11 mouse cellular contexts compared by ENCODE assay signal in the genomic region with DNA sequence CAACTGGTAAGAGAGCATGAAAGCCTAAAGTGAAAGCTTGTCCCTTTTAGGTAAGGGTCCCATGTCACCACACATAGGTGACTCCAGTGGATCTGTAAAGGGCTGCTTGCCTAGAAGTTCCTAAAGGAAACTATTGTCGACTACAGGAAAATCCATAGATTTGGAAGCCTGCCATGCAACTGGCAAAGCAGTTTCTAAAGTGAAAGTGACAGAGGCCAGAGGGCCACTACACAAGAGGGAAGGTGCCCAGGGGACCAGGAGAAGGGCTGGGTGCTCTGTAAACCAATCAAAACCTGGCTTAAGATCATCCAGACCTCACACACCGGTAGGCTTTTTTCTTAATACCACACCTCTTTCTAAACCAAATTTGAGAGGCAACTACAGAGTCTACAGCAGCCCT. TPM values are rescaled to one million over a fixed set of nuclear protein-coding genes. Genes with fewer than 3 reads are reported as not detected.
DNase-seq lines count a peak whose midpoint lies in the region; ATAC-seq and TF ChIP-seq lines count a peak whose summit lies in the region.
"Had no signal": no experiment of that assay in that cellular context is flagged by ENCODE, and none has a peak within 500 bp of the region (broad histone marks: within the 10 kb centered on the region; RNA-seq: fewer than 3 reads in every experiment).

No protein-coding gene starts in this region.

- H3K4me2 ChIP-seq in intestine, embryonic 15.5 days (replicated peaks): no peak overlapping the region
- H3K4me2 ChIP-seq in intestine, embryonic 16.5 days (ENCODE audit: low read depth, low read length): no peak overlapping the region
- peak overlapping the region; percentile 67 for H3K4me2 ChIP-seq in CH12.LX (ENCODE audit: insufficient read depth, low read depth, poor library complexity, severe bottlenecking)
- H3K4me2 ChIP-seq in limb, embryonic 13.5 days (replicated peaks): no peak overlapping the region

- H3K27ac ChIP-seq in intestine, embryonic 15.5 days: no peak overlapping the region
- no peak overlapping the region for H3K27ac ChIP-seq in intestine, embryonic 16.5 days (ENCODE audit: low read length)
- no peak overlapping the region for H3K27ac ChIP-seq in CH12.LX (ENCODE audit: insufficient read depth, low read depth)
- no peak overlapping the region for H3K27ac ChIP-seq in limb, embryonic 13.5 days
- H3K27ac ChIP-seq: layer of hippocampus, adult 2 months had no signal

- no peaks in the 10 kb centered on the region for H3K79me2 ChIP-seq in CH12.LX (replicated peaks; ENCODE audit: control insufficient read depth, extremely low read depth, insufficient read depth, poor library complexity, severe bottlenecking)

- in situ Hi-C loops in CH12.LX (cut with MboI; ENCODE audit: low pct_ligation_motif_present, low pct_unique_long_range_greater_than_20kb, low sequenced_read_pairs): no loop called here

- no peak for TF ChIP-seq CTCF in CH12.LX (conservative IDR thresholded peaks at IDR 0.05 in 1 of 2, IDR thresholded peaks at IDR 0.05 in 1 of 2; ENCODE audit: low read depth in 2 of 2, low read length in 2 of 2)

- ATAC-seq in intestine, embryonic 15.5 days: 0 out of 2 replicates have a peak, but pooled peaks have one; percentile 18
- no peak for ATAC-seq in intestine, embryonic 16.5 days
- ATAC-seq in limb, embryonic 13.5 days (ENCODE audit: low FRiP score, low read depth): no peak
- ATAC-seq: midbrain, embryonic 16.5 days had no signal

- H3K4me3 ChIP-seq in intestine, embryonic 15.5 days (replicated peaks): no peak overlapping the region
- H3K4me3 ChIP-seq in intestine, embryonic 16.5 days (ENCODE audit: low read length): no peak overlapping the region
- no peak overlapping the region for H3K4me3 ChIP-seq in CH12.LX (replicated peaks in 1 of 3; ENCODE audit: low read depth in 2 of 3, low read length in 2 of 3, poor library complexity in 1 of 3)
- H3K4me3 ChIP-seq in limb, embryonic 13.5 days: no peak overlapping the region
- H3K4me3 ChIP-seq: layer of hippocampus, adult 2 months had no signal

- H3K36me3 ChIP-seq in intestine, embryonic 15.5 days: no peaks in the 10 kb centered on the region
- no peaks in the 10 kb centered on the region for H3K36me3 ChIP-seq in intestine, embryonic 16.5 days (ENCODE audit: control insufficient read depth, insufficient read depth, low read length)
- no peaks in the 10 kb centered on the region for H3K36me3 ChIP-seq in CH12.LX (replicated peaks in 1 of 2; ENCODE audit: control insufficient read depth in 1 of 2, insufficient read depth in 1 of 2, low read length in 1 of 2)
- H3K36me3 ChIP-seq in limb, embryonic 13.5 days: peaks cover 2% of the 10 kb centered on the region; the same call in 1 of the 2 replicates

- H3K9ac ChIP-seq in intestine, embryonic 15.5 days: no peak overlapping the region
- no peak overlapping the region for H3K9ac ChIP-seq in intestine, embryonic 16.5 days (ENCODE audit: low read depth, low read length)
- H3K9ac ChIP-seq in CH12.LX (ENCODE audit: insufficient read depth, low read depth): no peak overlapping the region
- H3K9ac ChIP-seq in limb, embryonic 13.5 days: peak overlapping the region; percentile 25; the same call in 1 of the 2 replicates

- TF ChIP-seq RAD21 in CH12.LX (IDR thresholded peaks at IDR 0.05; ENCODE audit: low read depth, low read length): no peak

- H3K27me3 ChIP-seq in intestine, embryonic 15.5 days (replicated peaks): no peaks in the 10 kb centered on the region
- no peaks in the 10 kb centered on the region for H3K27me3 ChIP-seq in intestine, embryonic 16.5 days (replicated peaks; ENCODE audit: control insufficient read depth, insufficient read depth, low read length)
- no peaks in the 10 kb centered on the region for H3K27me3 ChIP-seq in CH12.LX (replicated peaks)
- H3K27me3 ChIP-seq in limb, embryonic 13.5 days: no peaks in the 10 kb centered on the region

- dilution Hi-C loops in CH12.LX (cut with MboI; ENCODE audit: extremely low pct_ligation_motif_present, extremely low pct_unique_long_range_greater_than_20kb, low sequenced_read_pairs): no loop called here

- WGBS in intestine, embryonic 15.5 days: 21% methylated on average over 2 of the region's 2 CpGs
- WGBS in intestine, embryonic 16.5 days: 25% methylated on average over 2 of the region's 2 CpGs
- WGBS in limb, embryonic 13.5 days: 25% methylated on average over 2 of the region's 2 CpGs

- no peak for TF ChIP-seq POLR2A in CH12.LX (IDR thresholded peaks at IDR 0.05; ENCODE audit: low read depth, low read length)

- TF ChIP-seq EP300 in CH12.LX (IDR thresholded peaks at IDR 0.05; ENCODE audit: low read length): no peak

- H3K4me1 ChIP-seq in intestine, embryonic 15.5 days (replicated peaks): peaks cover 24% of the 10 kb centered on the region
- peaks cover 19% of the 10 kb centered on the region for H3K4me1 ChIP-seq in intestine, embryonic 16.5 days (ENCODE audit: control insufficient read depth, insufficient read depth, low read length)
- peaks cover 5 to 12% of the 10 kb centered on the region in 2 experiments for H3K4me1 ChIP-seq in CH12.LX (ENCODE audit: control insufficient read depth in 1 of 2, insufficient read depth in 2 of 2)
- peaks cover 39% of the 10 kb centered on the region for H3K4me1 ChIP-seq in limb, embryonic 13.5 days

- peak; percentile 20 for DNase-seq in 416B (ENCODE audit: low read depth)
- DNase-seq in CH12.LX (ENCODE audit: extremely low read depth): no peak
- DNase-seq in frontal cortex, postnatal 14 days (ENCODE audit: low spot score in 2 of 2): no peak
- DNase-seq in yolk sac, embryonic 10.5 days (ENCODE audit: low spot score): no peak
- DNase-seq: cerebellum, adult 9-11 months; thymus, adult 2 months had no signal

- H3K9me3 ChIP-seq in intestine, embryonic 15.5 days: no peaks in the 10 kb centered on the region
- no peaks in the 10 kb centered on the region for H3K9me3 ChIP-seq in intestine, embryonic 16.5 days (ENCODE audit: control insufficient read depth, low read length)
- no peaks in the 10 kb centered on the region for H3K9me3 ChIP-seq in CH12.LX (replicated peaks; ENCODE audit: low read length)
- H3K9me3 ChIP-seq in limb, embryonic 13.5 days: no peaks in the 10 kb centered on the region

TF ChIP-seq in CH12.LX, 34 proteins besides CTCF, POLR2A, EP300 and RAD21:
- TF ChIP-seq ETS1 (conservative IDR thresholded peaks at IDR 0.05; ENCODE audit: low read depth, low read length): no peak
- no peak for TF ChIP-seq ELF1 (IDR thresholded peaks at IDR 0.05; ENCODE audit: low read depth, low read length)
- no peak for TF ChIP-seq TCF12 (IDR thresholded peaks at IDR 0.05; ENCODE audit: low read depth, low read length)
- TF ChIP-seq MYC (IDR thresholded peaks at IDR 0.05; ENCODE audit: low read depth, low read length): no peak
- no peak for TF ChIP-seq USF1 (IDR thresholded peaks at IDR 0.05; ENCODE audit: low read depth, low read length)
- no peak for TF ChIP-seq USF2 (conservative IDR thresholded peaks at IDR 0.05; ENCODE audit: low read depth, low read length)
- no peak for TF ChIP-seq MAFK (IDR thresholded peaks at IDR 0.05; ENCODE audit: insufficient replicate concordance, low read length)
- no peak for TF ChIP-seq ZKSCAN1 (IDR thresholded peaks at IDR 0.05; ENCODE audit: borderline replicate concordance, low read depth, low read length)
- no peak for TF ChIP-seq TBP (conservative IDR thresholded peaks at IDR 0.05; ENCODE audit: low read depth, low read length)
- TF ChIP-seq MAZ (IDR thresholded peaks at IDR 0.05; ENCODE audit: low read depth, low read length): no peak
- no peak for TF ChIP-seq MAX (IDR thresholded peaks at IDR 0.05; ENCODE audit: low read length)
TF ChIP-seq in CH12.LX: peak in this region for 0.

RNA-seq across cellular contexts. Expression of a gene that starts 12.7 kb away (rescaled TPM):
- 107 and 116 TPM in 2 replicates for polyA plus RNA-seq in intestine, embryonic 15.5 days (2015; fragmentation: Nextera tagmentation; extraction: Ambion mirVana)
- polyA plus RNA-seq in intestine, embryonic 16.5 days (2015; fragmentation: Nextera tagmentation; extraction: Ambion mirVana): 97.7 and 98.1 TPM in 2 replicates
- total RNA-seq in CH12.LX (2012; rRNA removed) (0.25 and 0.51 TPM in 2 replicates), CH12.LX (2014; rRNA removed) (0.22 and 0.43 TPM in 2 replicates)
- 1.3 and 1.5 TPM in 2 replicates for polyA plus RNA-seq in CH12.LX (2012; ENCODE audit: insufficient read length, low read depth)
- polyA plus RNA-seq in limb, embryonic 13.5 days (2015; fragmentation: Nextera tagmentation; extraction: Ambion mirVana): 110 and 117 TPM in 2 replicates

Comparison
In these comparisons a context has a peak if more than half of its experiments do, and no peak if none do; other contexts are left out.
1. RNA of a gene that starts 12.7 kb away (polyA plus RNA-seq): 110 to 117 TPM in limb, embryonic 13.5 days, 107 to 116 TPM in intestine, embryonic 15.5 days and 97.7 to 98.1 TPM in intestine, embryonic 16.5 days; 1.3 to 1.5 TPM in CH12.LX; every median in the first group is over 10 times any median in the second.